Mouse (Mus musculus) adrenal gland, adult 2 months (tissue): ENCODE measurements around the gene Ccdc163. TPM values are rescaled to one million over a fixed set of nuclear protein-coding genes. Genes with fewer than 3 reads are reported as not detected.
"Not testable (repeated sequence)": the region's sequence is repeated elsewhere in the genome, so short reads cannot be mapped to it uniquely, and the experiment has no call there.

ENCODE experiments used
- DNase-seq: peaks from one replicate; pipeline ENCODE4 v3.0.0; 2021
- long read RNA-seq: library from polyadenylated mRNA; stranded (forward); transcript quantifications from one replicate; pipeline ENCODE4 v2.0.0, GENCODE M21; 2021
- polyA plus RNA-seq: library from polyadenylated mRNA; depleted of rRNA; stranded (reverse); fragments of >200 nt; gene quantifications from 2 replicates; pipeline ENCODE4 v1.2.3, GENCODE M21; 2012; rRNA removed
- total RNA-seq, 2 experiments: library from RNA; stranded (reverse); gene quantifications; 2 replicates each; pipeline ENCODE4 v1.2.3; 2021

The Ccdc163 gene
- 10 to 100 TPM; 19.0 to 20.3 TPM for total RNA-seq
- 20.8 and 21.7 TPM in 2 replicates for polyA plus RNA-seq
- long read RNA-seq, partial matches to known transcripts = 0 of 4 reads
- long read RNA-seq, other reads (novel, unspliced or antisense) = 4 of 4 reads

GRCm38 (mm10) chr4:116708201-116708764 lies at the start of gene Ccdc163, which contains the start of gene Mmachc:
Gene Ccdc163, plus strand, starts transcription at chr4:116708509.
Gene Mmachc, minus strand, starts transcription at chr4:116708406.
- peak; percentile 93 for DNase-seq

- peak; percentile 75 for DNase-seq
These were observed 48.8 kb upstream of the Ccdc163 start for GRCm38 (mm10) chr4:116659474-116659873.

GRCm38 (mm10) chr4:116659916-116660315 lies 48.4 kb upstream of the Ccdc163 start:
- not testable (repeated sequence) for DNase-seq

GRCm38 (mm10) chr4:116660829-116661228 lies 47.5 kb upstream of the Ccdc163 start:
- no peak for DNase-seq

- no peak for DNase-seq
These were observed 46.3 kb upstream of the Ccdc163 start for GRCm38 (mm10) chr4:116661998-116662397.

- DNase-seq = no peak
These were observed 41.7 kb upstream of the Ccdc163 start for GRCm38 (mm10) chr4:116666625-116667024.

GRCm38 (mm10) chr4:116668145-116668544 lies 40.2 kb upstream of the Ccdc163 start:
- DNase-seq = peak; percentile 21

- DNase-seq = no peak
These were observed 39.0 kb upstream of the Ccdc163 start for GRCm38 (mm10) chr4:116669291-116669690.

- DNase-seq = peak; percentile 91
These were observed 35.5 kb upstream of the Ccdc163 start for GRCm38 (mm10) chr4:116672785-116673184.

- not testable (repeated sequence) for DNase-seq
These were observed 33.5 kb upstream of the Ccdc163 start for GRCm38 (mm10) chr4:116674761-116675160.

- no peak for DNase-seq
These were observed 32.3 kb upstream of the Ccdc163 start for GRCm38 (mm10) chr4:116676027-116676426.

- no peak for DNase-seq
These were observed 30.5 kb upstream of the Ccdc163 start for GRCm38 (mm10) chr4:116677808-116678207.

- peak; percentile 41 for DNase-seq
These were observed 29.2 kb upstream of the Ccdc163 start for GRCm38 (mm10) chr4:116679141-116679540.

- not testable (repeated sequence) for DNase-seq
These were observed 27.8 kb upstream of the Ccdc163 start for GRCm38 (mm10) chr4:116680521-116680920.

- DNase-seq = no peak
These were observed 24.4 kb upstream of the Ccdc163 start for GRCm38 (mm10) chr4:116683957-116684356.

- DNase-seq = no peak
These were observed 23.6 kb upstream of the Ccdc163 start for GRCm38 (mm10) chr4:116684665-116685064.

GRCm38 (mm10) chr4:116685402-116686061 lies 22.8 kb upstream of the Ccdc163 start, which contains the start of gene Prdx1:
Gene Prdx1, plus strand, starts transcription at chr4:116685544.
- peak; percentile 97 for DNase-seq

GRCm38 (mm10) chr4:116687041-116687440 lies 21.3 kb upstream of the Ccdc163 start:
- DNase-seq = no peak

- DNase-seq = no peak
These were observed 18.9 kb upstream of the Ccdc163 start for GRCm38 (mm10) chr4:116689309-116689876.

GRCm38 (mm10) chr4:116692146-116692545 lies 16.2 kb upstream of the Ccdc163 start:
- no peak for DNase-seq

GRCm38 (mm10) chr4:116693785-116694184 lies 14.5 kb upstream of the Ccdc163 start:
- DNase-seq = no peak

- DNase-seq = peak; percentile 75
These were observed 9.5 kb upstream of the Ccdc163 start for GRCm38 (mm10) chr4:116698693-116699342.
